In genomic region chr15:96708976-96709490, GRCm38 (mm10) we compare ENCODE assay signal across 8 mouse cellular contexts. TPM values are rescaled to one million over a fixed set of nuclear protein-coding genes. Genes with fewer than 3 reads are reported as not detected.
DNase-seq lines count a peak whose midpoint lies in the region; ATAC-seq and TF ChIP-seq lines count a peak whose summit lies in the region.

No protein-coding gene starts in this region.

- H3K27ac ChIP-seq in heart, embryonic 10.5 days: peak overlapping the region; percentile 99
- peak overlapping the region; percentile 96 for H3K27ac ChIP-seq in forebrain, embryonic 14.5 days (ENCODE audit: low read depth, low read length)
- peak overlapping the region; percentile 98 for H3K27ac ChIP-seq in limb, embryonic 13.5 days
- H3K27ac ChIP-seq in olfactory bulb, adult 2 months (ENCODE audit: insufficient read depth, low read depth, low read length): peak overlapping the region; percentile 86

- peak; percentile 2; the same call in 1 of the 2 replicates for ATAC-seq in forebrain, embryonic 14.5 days
- ATAC-seq in limb, embryonic 13.5 days (ENCODE audit: low FRiP score, low read depth): peak; percentile 14

- peak overlapping the region; percentile 82 for H3K4me2 ChIP-seq in forebrain, embryonic 14.5 days (ENCODE audit: low read length)
- peak overlapping the region; percentile 72 for H3K4me2 ChIP-seq in limb, embryonic 13.5 days (replicated peaks)

- H3K9ac ChIP-seq in forebrain, embryonic 14.5 days (ENCODE audit: low read length): peak overlapping the region; percentile 73
- peak overlapping the region; percentile 80 for H3K9ac ChIP-seq in limb, embryonic 13.5 days

- no peaks in the 10 kb centered on the region for H3K27me3 ChIP-seq in heart, embryonic 10.5 days (ENCODE audit: insufficient read depth, poor library complexity, severe bottlenecking)
- H3K27me3 ChIP-seq in forebrain, embryonic 14.5 days (replicated peaks; ENCODE audit: control insufficient read depth, insufficient read depth, low read length): no peaks in the 10 kb centered on the region
- H3K27me3 ChIP-seq in limb, embryonic 13.5 days: no peaks in the 10 kb centered on the region

- H3K36me3 ChIP-seq in heart, embryonic 10.5 days: no peaks in the 10 kb centered on the region
- H3K36me3 ChIP-seq in forebrain, embryonic 14.5 days (ENCODE audit: control insufficient read depth, insufficient read depth, low read length): no peaks in the 10 kb centered on the region
- H3K36me3 ChIP-seq in limb, embryonic 13.5 days: no peaks in the 10 kb centered on the region

- DNase-seq in heart, embryonic 10.5 days (ENCODE audit: low spot score): no peak
- no peak for DNase-seq in heart, adult 8-10 months (ENCODE audit: low spot score)
- peak; percentile 76 for DNase-seq in R1 (ENCODE audit: low read depth, low spot score)
- DNase-seq in forebrain, embryonic 14.5 days (ENCODE audit: low spot score): peak; percentile 38
- DNase-seq in right cerebral cortex, adult 2 months (ENCODE audit: low spot score in 2 of 2): no peak
- no peak for DNase-seq in left cerebral cortex, adult 18-20 months (ENCODE audit: low spot score in 2 of 2)

- TF ChIP-seq CTCF in olfactory bulb, adult 2 months (IDR thresholded peaks at IDR 0.05; ENCODE audit: insufficient read depth, low read depth, low read length): no peak

- 39% methylated on average over 14 of the region's 14 CpGs for WGBS in heart, embryonic 10.5 days
- 39% methylated on average over 14 of the region's 14 CpGs for WGBS in forebrain, embryonic 14.5 days
- WGBS in limb, embryonic 13.5 days: 16% methylated on average over 14 of the region's 14 CpGs
- WGBS in olfactory bulb, adult 2 months: 15% methylated on average over 14 of the region's 14 CpGs

- TF ChIP-seq POLR2A in olfactory bulb, adult 2 months (IDR thresholded peaks at IDR 0.05; ENCODE audit: insufficient read depth, low read depth, low read length): no peak

- peak overlapping the region; percentile 69 for H3K4me3 ChIP-seq in heart, embryonic 10.5 days
- H3K4me3 ChIP-seq in forebrain, embryonic 14.5 days (ENCODE audit: low read depth, low read length): peak overlapping the region; percentile 55
- H3K4me3 ChIP-seq in limb, embryonic 13.5 days: peak overlapping the region; percentile 59
- H3K4me3 ChIP-seq in olfactory bulb, adult 2 months (ENCODE audit: insufficient read depth, low read depth, low read length): peak overlapping the region; percentile 89

- H3K4me1 ChIP-seq in heart, embryonic 10.5 days: peaks cover 22% of the 10 kb centered on the region; the same call in 1 of the 2 replicates
- H3K4me1 ChIP-seq in forebrain, embryonic 14.5 days (ENCODE audit: control insufficient read depth, insufficient read depth, low read length): 0 out of 2 replicates have a peak, but pooled peaks cover 3% of the 10 kb centered on the region
- H3K4me1 ChIP-seq in limb, embryonic 13.5 days: peaks cover 24% of the 10 kb centered on the region
- H3K4me1 ChIP-seq in olfactory bulb, adult 2 months (ENCODE audit: control insufficient read depth, insufficient read depth, low read length): 0 out of 2 replicates have a peak, but pooled peaks cover 3% of the 10 kb centered on the region

- no peaks in the 10 kb centered on the region for H3K9me3 ChIP-seq in heart, embryonic 10.5 days
- H3K9me3 ChIP-seq in forebrain, embryonic 14.5 days (replicated peaks; ENCODE audit: control insufficient read depth, low read length): no peaks in the 10 kb centered on the region
- no peaks in the 10 kb centered on the region for H3K9me3 ChIP-seq in limb, embryonic 13.5 days

RNA-seq across cellular contexts. Expression of gene Slc38a2, which starts 9.5 kb away (rescaled TPM):
- polyA plus RNA-seq in heart, embryonic 10.5 days (2016; fragmentation: Nextera tagmentation; extraction: Ambion mirVana): 113 and 119 TPM in 2 replicates
- 100 to 1,000 TPM in 2 of 4 experiments, 10 to 100 TPM in 2; 90.5 to 215 (median 150) TPM for total RNA-seq in heart, adult 8-10 months (2022)
- 142 and 195 TPM in 2 replicates for polyA plus RNA-seq in forebrain, embryonic 14.5 days (2014; fragmentation: Nextera tagmentation; extraction: Ambion mirVana)
- 157 and 165 TPM in 2 replicates for polyA plus RNA-seq in limb, embryonic 13.5 days (2015; fragmentation: Nextera tagmentation; extraction: Ambion mirVana)
- polyA plus RNA-seq in olfactory bulb, adult 2 months (2012; ENCODE audit: insufficient read depth, insufficient read length, low replicate concordance, missing spikeins): 275 TPM in 1 of 2 replicates, not detected in the other
- 100 to 1,000 TPM in 1 of 2 experiments, 10 to 100 TPM in 1; 93.9 to 101 TPM for total RNA-seq in left cerebral cortex, adult 18-20 months (2021)

Comparison
In these comparisons a context has a peak if more than half of its experiments do, and no peak if none do; other contexts are left out.
1. DNase-seq: peak in R1 (single experiment) and forebrain, embryonic 14.5 days (single experiment); none in heart, embryonic 10.5 days (single experiment), heart, adult 8-10 months (single experiment), right cerebral cortex, adult 2 months (0 of 2) and left cerebral cortex, adult 18-20 months (0 of 2).
2. Peak in every context shown above with its lines, with median percentiles within 50 percentile points of each other: H3K27ac ChIP-seq and H3K4me3 ChIP-seq.